Mouse (Mus musculus) liver, postnatal 0 days (tissue): Measurements from ENCODE around the gene Sost.

Experiments
- CTCF ChIP-seq: sonication (generic); IDR thresholded peaks from 2 replicates; pipeline ENCODE4 v1.5.1; 2016; ENCODE audit warnings: antibody characterized with exemption, low read depth
- EP300 ChIP-seq: IDR thresholded peaks from 2 replicates; pipeline ENCODE4 v1.6.1; 2016; ENCODE audit warnings: antibody characterized with exemption, low read depth, mild to moderate bottlenecking

DNA sequence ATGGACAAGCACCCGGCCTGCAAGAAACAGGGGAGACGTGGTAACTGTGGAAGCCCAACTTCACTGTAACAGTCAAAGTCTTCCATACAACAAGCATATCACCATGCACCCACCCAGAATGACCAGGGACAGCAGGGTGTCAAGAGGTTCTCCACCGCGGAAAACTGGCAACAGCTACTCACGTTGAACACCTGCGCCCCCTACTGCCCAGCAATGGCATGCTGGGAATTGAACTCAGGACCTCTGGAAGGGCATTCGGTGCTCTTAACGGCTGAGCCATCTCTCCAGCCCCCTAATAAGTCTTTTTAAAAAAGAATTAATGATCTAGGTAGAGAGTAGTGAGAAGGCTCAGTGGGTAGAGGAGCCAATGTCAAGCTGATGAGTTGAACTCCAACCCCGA, 8.1 kb upstream of the Sost start:
- TF ChIP-seq CTCF (peak; percentile 60), EP300 (no peak)
